Mouse (Mus musculus): ENCODE results near the gene Clec12a. TPM values are rescaled to one million over a fixed set of nuclear protein-coding genes. Genes with fewer than 3 reads are reported as not detected.

The Clec12a gene
- polyA plus RNA-seq, 1 experiment from 2014 or later, result 0.20 TPM

DNA sequence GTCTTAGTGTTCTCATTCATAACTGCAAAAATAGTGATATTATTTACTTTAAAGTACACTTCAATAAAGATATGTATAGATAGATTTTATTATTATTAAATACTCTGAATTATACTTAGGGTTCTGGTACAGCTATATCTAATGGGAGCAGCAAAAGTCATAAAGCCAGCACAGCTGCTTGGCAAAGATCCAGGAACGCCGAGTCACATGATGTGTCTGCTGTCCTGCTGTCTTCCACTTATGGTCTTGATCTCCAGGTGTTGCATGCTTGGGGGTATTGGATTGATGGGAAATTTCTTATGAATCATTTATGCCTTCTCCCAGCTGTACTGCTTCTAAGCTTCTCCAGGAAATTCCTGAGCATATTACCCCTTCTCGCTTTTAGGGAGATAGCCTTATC, 41.0 kb downstream of the Clec12a start:
- no peaks in the 10 kb centered on the region for H3K4me1 ChIP-seq (replicated peaks; ENCODE audit: control insufficient read depth, insufficient read depth, low read length)
- no peak overlapping the region for H3K9ac ChIP-seq (ENCODE audit: low read depth, low read length)
- H3K27ac ChIP-seq (ENCODE audit: low read depth, low read length), result no peak overlapping the region
- 22% methylated on average over 3 of the region's 3 CpGs for WGBS
- peak; percentile 75 for ATAC-seq
- H3K9me3 ChIP-seq (ENCODE audit: control insufficient read depth), result no peaks in the 10 kb centered on the region
- H3K36me3 ChIP-seq (ENCODE audit: control insufficient read depth, insufficient read depth), result no peaks in the 10 kb centered on the region
- H3K4me2 ChIP-seq (replicated peaks; ENCODE audit: low read depth), result no peak overlapping the region; the same call in 1 of the 2 replicates
- H3K4me3 ChIP-seq (ENCODE audit: low read depth, low read length), result no peak overlapping the region
- no peaks in the 10 kb centered on the region for H3K27me3 ChIP-seq (replicated peaks; ENCODE audit: control insufficient read depth, insufficient read depth, low read length)
- no peak for TF ChIP-seq CTCF (IDR thresholded peaks at IDR 0.05; ENCODE audit: low read depth)

DNA sequence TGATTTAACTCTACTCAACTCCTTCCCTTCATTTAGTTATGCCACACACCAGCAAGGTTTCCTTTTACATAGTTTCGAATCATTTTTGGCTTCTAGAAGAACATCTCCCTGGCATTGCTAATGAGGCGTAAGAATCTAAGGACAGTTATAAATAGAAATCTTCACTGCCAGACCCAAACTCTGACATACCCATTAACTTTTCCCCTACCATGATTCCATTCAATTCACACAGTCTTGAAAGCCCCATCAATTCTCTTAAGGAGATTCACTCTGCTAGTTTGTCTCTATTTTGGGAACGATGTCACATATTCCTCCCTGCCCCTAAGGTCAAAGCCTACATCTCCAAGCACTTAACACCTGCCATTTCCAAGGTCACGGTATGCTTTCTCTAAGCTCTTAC, 42.5 kb downstream of the Clec12a start:
- H3K4me2 ChIP-seq (replicated peaks; ENCODE audit: low read depth), result no peak overlapping the region
- WGBS, result 81% methylated on average over 4 of the region's 4 CpGs
- no peak overlapping the region for H3K27ac ChIP-seq (ENCODE audit: low read depth, low read length)
- TF ChIP-seq CTCF (IDR thresholded peaks at IDR 0.05; ENCODE audit: low read depth), result no peak
- H3K4me1 ChIP-seq (replicated peaks; ENCODE audit: control insufficient read depth, insufficient read depth, low read length), result no peaks in the 10 kb centered on the region
- H3K9ac ChIP-seq (ENCODE audit: low read depth, low read length), result no peak overlapping the region
- no peak overlapping the region for H3K4me3 ChIP-seq (ENCODE audit: low read depth, low read length)
- H3K27me3 ChIP-seq (replicated peaks; ENCODE audit: control insufficient read depth, insufficient read depth, low read length), result no peaks in the 10 kb centered on the region
- H3K9me3 ChIP-seq (ENCODE audit: control insufficient read depth), result no peaks in the 10 kb centered on the region
- ATAC-seq, result no peak
- no peaks in the 10 kb centered on the region for H3K36me3 ChIP-seq (ENCODE audit: control insufficient read depth, insufficient read depth)

DNA sequence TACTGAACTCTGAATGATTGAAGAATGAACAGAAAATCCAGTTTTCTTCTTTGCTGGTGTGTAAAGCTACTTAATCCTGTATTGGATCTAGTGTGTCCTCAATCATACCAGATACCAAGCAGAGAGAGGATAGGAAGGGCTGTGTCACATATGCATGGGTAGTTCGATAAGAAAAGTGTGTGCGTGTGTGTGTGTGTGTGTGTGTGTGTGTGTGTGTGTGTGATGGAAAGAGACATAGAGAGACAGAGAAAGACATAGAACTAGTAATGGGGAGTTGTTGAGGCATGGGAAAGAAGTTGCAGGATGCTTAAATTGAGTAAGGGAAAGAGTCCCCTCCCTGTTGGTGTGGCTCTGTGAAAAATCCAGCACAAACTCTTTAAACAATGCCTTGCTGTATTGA, 43.3 kb downstream of the Clec12a start, which contains the start of gene Clec12b:
TSS of gene Clec12b (minus strand) at position 101 of the 400 bp plus-strand sequence.
- Histone ChIP-seq H3K27ac (ENCODE audit: low read depth, low read length) (no peak within 1 kb of the TSS), H3K36me3 (ENCODE audit: control insufficient read depth, insufficient read depth) (no peaks in the 10 kb centered on the region), H3K4me2 (replicated peaks; ENCODE audit: low read depth) (no peak within 1 kb of the TSS), H3K9me3 (ENCODE audit: control insufficient read depth) (no peaks in the 10 kb centered on the region), H3K27me3 (replicated peaks; ENCODE audit: control insufficient read depth, insufficient read depth, low read length) (no peaks in the 10 kb centered on the region), H3K4me1 (replicated peaks; ENCODE audit: control insufficient read depth, insufficient read depth, low read length) (no peaks in the 10 kb centered on the region), H3K9ac (ENCODE audit: low read depth, low read length) (no peak within 1 kb of the TSS), H3K4me3 (ENCODE audit: low read depth, low read length) (no peak within 1 kb of the TSS)
- WGBS, result 88% methylated on average over 2 of the region's 2 CpGs
- no peak for ATAC-seq
- TF ChIP-seq CTCF (IDR thresholded peaks at IDR 0.05; ENCODE audit: low read depth), result no peak

DNA sequence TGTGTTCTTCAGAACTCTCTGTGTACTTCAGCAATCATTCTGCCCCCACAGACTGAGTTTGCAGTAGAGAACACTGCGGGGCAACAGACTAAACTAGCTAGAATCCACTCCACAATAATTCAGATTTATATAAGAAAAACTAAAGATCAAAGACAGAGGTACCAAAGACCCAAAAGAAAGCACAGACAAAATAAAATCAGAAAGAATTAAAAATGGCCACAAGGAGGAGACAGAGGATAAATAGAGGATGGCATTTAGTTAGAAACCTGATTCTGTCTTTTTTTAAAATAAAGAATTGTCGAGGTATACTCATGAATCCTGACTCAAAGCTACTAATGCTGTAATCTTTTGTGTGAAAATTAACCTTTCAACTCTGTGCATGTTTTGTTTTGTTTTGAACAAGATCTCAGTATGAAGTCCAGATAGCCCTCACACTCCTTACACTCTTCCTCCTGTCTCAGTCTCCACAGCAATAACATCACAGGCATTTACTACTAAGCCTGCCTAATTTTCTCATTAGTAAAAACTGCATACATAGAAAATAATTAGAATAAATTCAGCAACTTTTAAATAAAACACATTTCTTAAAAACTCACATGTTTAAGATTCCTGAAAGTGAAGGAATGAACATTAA, 50.7 kb downstream of the Clec12a start:
- no peak overlapping the region for H3K27ac ChIP-seq (ENCODE audit: low read depth, low read length)
- H3K36me3 ChIP-seq (ENCODE audit: control insufficient read depth, insufficient read depth), result no peaks in the 10 kb centered on the region
- 20% methylated on average over 2 of the region's 2 CpGs for WGBS
- H3K27me3 ChIP-seq (replicated peaks; ENCODE audit: control insufficient read depth, insufficient read depth, low read length), result no peaks in the 10 kb centered on the region
- H3K4me1 ChIP-seq (replicated peaks; ENCODE audit: control insufficient read depth, insufficient read depth, low read length), result no peaks in the 10 kb centered on the region
- H3K9ac ChIP-seq (ENCODE audit: low read depth, low read length), result no peak overlapping the region
- peak; percentile 80 for TF ChIP-seq CTCF (IDR thresholded peaks at IDR 0.05; ENCODE audit: low read depth)
- H3K4me3 ChIP-seq (ENCODE audit: low read depth, low read length), result no peak overlapping the region
- H3K4me2 ChIP-seq (replicated peaks; ENCODE audit: low read depth), result no peak overlapping the region
- no peak for ATAC-seq
- H3K9me3 ChIP-seq (ENCODE audit: control insufficient read depth), result no peaks in the 10 kb centered on the region

DNA sequence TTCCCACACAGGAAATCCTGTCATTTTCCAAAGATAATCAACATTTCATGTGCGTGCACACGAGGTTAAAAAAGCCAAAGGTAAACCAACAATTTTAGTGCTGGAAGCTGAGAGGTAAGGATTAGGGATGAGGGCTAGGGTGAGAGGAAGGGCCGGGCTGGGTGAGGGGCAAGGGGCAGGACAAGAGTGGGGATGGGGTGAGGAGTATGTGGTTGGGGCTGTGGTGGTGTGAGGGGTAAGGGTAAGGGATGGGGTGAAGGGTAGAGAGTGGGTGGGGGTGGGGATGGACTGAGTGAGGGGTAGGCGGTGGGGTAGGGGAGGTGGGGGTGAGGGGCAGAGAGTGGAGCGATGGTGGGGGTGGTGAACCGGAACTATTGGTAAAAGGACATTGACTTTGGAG, 51.2 kb downstream of the Clec12a start:
- no peak for TF ChIP-seq CTCF (IDR thresholded peaks at IDR 0.05; ENCODE audit: low read depth)
- no peaks in the 10 kb centered on the region for H3K9me3 ChIP-seq (ENCODE audit: control insufficient read depth)
- WGBS, result 68% methylated on average over 6 of the region's 6 CpGs
- H3K27me3 ChIP-seq (replicated peaks; ENCODE audit: control insufficient read depth, insufficient read depth, low read length), result no peaks in the 10 kb centered on the region
- H3K36me3 ChIP-seq (ENCODE audit: control insufficient read depth, insufficient read depth), result no peaks in the 10 kb centered on the region
- H3K4me2 ChIP-seq (replicated peaks; ENCODE audit: low read depth), result no peak overlapping the region
- ATAC-seq, result no peak
- H3K9ac ChIP-seq (ENCODE audit: low read depth, low read length), result no peak overlapping the region
- no peak overlapping the region for H3K27ac ChIP-seq (ENCODE audit: low read depth, low read length)
- no peaks in the 10 kb centered on the region for H3K4me1 ChIP-seq (replicated peaks; ENCODE audit: control insufficient read depth, insufficient read depth, low read length)
- H3K4me3 ChIP-seq (ENCODE audit: low read depth, low read length), result no peak overlapping the region

DNA sequence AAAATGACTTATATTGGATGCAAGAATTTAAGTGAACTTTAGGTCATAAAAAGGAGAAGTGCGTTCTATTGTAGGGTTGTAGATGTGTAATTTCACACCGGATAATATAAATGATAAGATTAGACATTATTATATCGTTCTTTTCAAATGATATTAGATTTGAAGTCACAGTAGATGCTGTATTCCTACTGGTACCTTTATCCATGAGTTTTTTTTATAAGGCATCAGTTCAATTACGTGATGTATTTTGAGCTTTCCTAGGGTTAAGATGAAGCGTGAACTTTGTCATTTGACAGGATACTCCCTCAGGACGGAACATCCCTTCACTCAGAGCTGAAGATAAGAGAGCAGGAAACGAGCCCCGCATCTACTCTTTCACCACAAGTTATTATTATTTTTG, 54.5 kb downstream of the Clec12a start, which contains the start of gene Clec1b:
TSS of gene Clec1b (plus strand) at position 301 of the 400 bp plus-strand sequence.
- no peak for ATAC-seq
- no peaks in the 10 kb centered on the region for H3K4me1 ChIP-seq (replicated peaks; ENCODE audit: control insufficient read depth, insufficient read depth, low read length)
- H3K4me3 ChIP-seq (ENCODE audit: low read depth, low read length), result no peak within 1 kb of the TSS
- H3K27ac ChIP-seq (ENCODE audit: low read depth, low read length), result no peak within 1 kb of the TSS
- WGBS, result 78% methylated on average over 8 of the region's 8 CpGs
- H3K36me3 ChIP-seq (ENCODE audit: control insufficient read depth, insufficient read depth), result no peaks in the 10 kb centered on the region
- no peak within 1 kb of the TSS for H3K9ac ChIP-seq (ENCODE audit: low read depth, low read length)
- H3K4me2 ChIP-seq (replicated peaks; ENCODE audit: low read depth), result no peak within 1 kb of the TSS
- TF ChIP-seq CTCF (IDR thresholded peaks at IDR 0.05; ENCODE audit: low read depth), result no peak
- no peaks in the 10 kb centered on the region for H3K9me3 ChIP-seq (ENCODE audit: control insufficient read depth)
- no peaks in the 10 kb centered on the region for H3K27me3 ChIP-seq (replicated peaks; ENCODE audit: control insufficient read depth, insufficient read depth, low read length)
